Mouse (Mus musculus): ENCODE measurements at regions not wholly inside any gene's neighbourhood (a gene's known extent, or its start where the extent isn't known, plus 50 kb on each side); places are given as distances from the start of the nearest gene placed in this dataset.

DNA sequence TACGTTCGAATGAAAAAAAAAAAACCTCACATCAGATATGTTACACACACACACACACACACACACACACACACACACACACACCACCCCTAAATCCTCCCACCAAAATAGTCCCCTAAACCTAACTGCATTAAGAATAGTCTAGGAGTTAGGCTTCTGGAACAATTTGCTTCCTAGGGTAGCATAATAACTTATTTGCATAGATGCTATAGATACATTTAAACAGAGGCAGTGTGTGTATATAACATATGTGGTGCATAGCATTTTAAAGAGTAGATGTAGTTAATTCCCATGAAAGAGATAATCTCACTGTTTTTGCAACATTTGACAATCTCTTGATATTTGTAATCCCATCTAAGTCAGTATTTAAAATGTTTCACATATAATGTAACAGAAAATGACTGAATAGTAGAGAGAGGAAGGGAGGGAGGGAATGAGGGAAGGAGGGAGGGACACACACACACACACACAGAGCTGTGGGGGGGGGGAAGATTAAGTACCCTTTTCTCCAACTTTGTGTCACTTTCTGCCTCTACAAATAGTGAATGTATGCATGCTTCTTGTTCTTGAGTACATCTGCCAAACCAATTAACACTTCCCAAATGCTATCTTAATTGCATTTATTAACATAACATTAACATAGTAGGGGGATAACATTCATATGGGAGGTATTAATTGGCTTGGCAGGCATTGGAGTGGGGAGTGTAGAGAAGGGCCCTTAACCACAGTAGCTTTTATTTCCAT lies 127.7 kb upstream of the Tle1 start:
- TF ChIP-seq MAX (IDR thresholded peaks at IDR 0.05) (no peak), FOSL1 (IDR thresholded peaks at IDR 0.05; ENCODE audit: insufficient read depth, low read length, poor library complexity, severe bottlenecking) (no peak), MYOD1 (IDR thresholded peaks at IDR 0.05; ENCODE audit: control insufficient read depth, insufficient read length, low read depth) (no peak), CTCF (IDR thresholded peaks at IDR 0.05; ENCODE audit: control insufficient read depth, insufficient read depth, insufficient read length) (no peak), USF1 (IDR thresholded peaks at IDR 0.05; ENCODE audit: low read depth) (no peak), CEBPB (IDR thresholded peaks at IDR 0.05; ENCODE audit: low read depth) (no peak), MYOG (IDR thresholded peaks at IDR 0.05; ENCODE audit: control insufficient read depth, extremely low read depth, insufficient read length) (no peak)

DNA sequence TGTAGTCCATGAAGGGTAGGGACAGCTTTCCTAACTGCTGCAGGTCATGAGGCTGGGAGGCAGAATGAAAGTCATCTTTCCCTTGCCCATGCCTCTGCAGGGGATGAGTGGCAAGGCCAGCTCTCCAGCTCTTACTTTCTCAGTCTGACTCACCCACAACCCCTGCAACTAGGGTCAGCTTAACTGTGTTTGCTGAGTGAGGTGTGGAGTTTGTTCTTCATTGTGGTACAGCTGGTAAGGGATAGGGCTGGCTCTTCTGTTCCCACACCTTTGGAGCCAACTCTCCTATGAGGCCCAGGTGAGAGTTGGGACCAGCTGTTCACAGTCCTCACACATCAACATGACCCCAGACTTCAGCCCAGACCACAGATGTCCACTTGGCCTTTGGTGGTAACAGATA lies 124.2 kb upstream of the Tle1 start:
- Histone ChIP-seq H3K4me3 (ENCODE audit: insufficient read depth, poor library complexity, severe bottlenecking) (no peak overlapping the region), H3K79me3 (ENCODE audit: low read depth) (no peaks in the 10 kb centered on the region), H3K36me3 (ENCODE audit: control insufficient read depth, insufficient read depth) (no peaks in the 10 kb centered on the region), H3K27me3 (ENCODE audit: control insufficient read depth, insufficient read depth, insufficient read length) (no peaks in the 10 kb centered on the region), H3K79me2 (ENCODE audit: control insufficient read depth, insufficient read depth) (no peaks in the 10 kb centered on the region), H3ac (ENCODE audit: control insufficient read depth, insufficient read length, low read depth) (no peak overlapping the region)
- TF ChIP-seq FOSL1 (IDR thresholded peaks at IDR 0.05; ENCODE audit: insufficient read depth, low read length, poor library complexity, severe bottlenecking) (no peak), CEBPB (IDR thresholded peaks at IDR 0.05; ENCODE audit: low read depth) (no peak), MYOG (IDR thresholded peaks at IDR 0.05; ENCODE audit: control insufficient read depth, extremely low read depth, insufficient read length) (no peak), MAX (IDR thresholded peaks at IDR 0.05) (no peak), CTCF (IDR thresholded peaks at IDR 0.05; ENCODE audit: control insufficient read depth, insufficient read depth, insufficient read length) (no peak), USF1 (IDR thresholded peaks at IDR 0.05; ENCODE audit: low read depth) (no peak), MYOD1 (IDR thresholded peaks at IDR 0.05; ENCODE audit: control insufficient read depth, insufficient read length, low read depth) (no peak)

More for the DNA sequence above, 127.7 kb upstream of the Tle1 start:
- Histone ChIP-seq H3K4me3 (ENCODE audit: insufficient read depth, poor library complexity, severe bottlenecking) (no peak overlapping the region), H3ac (ENCODE audit: control insufficient read depth, insufficient read length, low read depth) (no peak overlapping the region), H3K79me3 (ENCODE audit: low read depth) (no peaks in the 10 kb centered on the region), H3K27me3 (ENCODE audit: control insufficient read depth, insufficient read depth, insufficient read length) (no peaks in the 10 kb centered on the region), H3K79me2 (ENCODE audit: control insufficient read depth, insufficient read depth) (no peaks in the 10 kb centered on the region), H3K36me3 (ENCODE audit: control insufficient read depth, insufficient read depth) (no peaks in the 10 kb centered on the region)

- Histone ChIP-seq H3K27me3 (ENCODE audit: control insufficient read depth, insufficient read depth, insufficient read length) (no peaks in the 10 kb centered on the region), H3K79me2 (ENCODE audit: control insufficient read depth, insufficient read depth) (no peaks in the 10 kb centered on the region), H3K4me3 (ENCODE audit: insufficient read depth, poor library complexity, severe bottlenecking) (no peak overlapping the region), H3ac (ENCODE audit: control insufficient read depth, insufficient read length, low read depth) (no peak overlapping the region), H3K79me3 (ENCODE audit: low read depth) (no peaks in the 10 kb centered on the region), H3K36me3 (ENCODE audit: control insufficient read depth, insufficient read depth) (no peaks in the 10 kb centered on the region)
- TF ChIP-seq CTCF (IDR thresholded peaks at IDR 0.05; ENCODE audit: control insufficient read depth, insufficient read depth, insufficient read length) (no peak), MAX (IDR thresholded peaks at IDR 0.05) (no peak), CEBPB (IDR thresholded peaks at IDR 0.05; ENCODE audit: low read depth) (no peak), MYOG (IDR thresholded peaks at IDR 0.05; ENCODE audit: control insufficient read depth, extremely low read depth, insufficient read length) (no peak), FOSL1 (IDR thresholded peaks at IDR 0.05; ENCODE audit: insufficient read depth, low read length, poor library complexity, severe bottlenecking) (no peak)
Observed at GRCm38 (mm10) chr4:72285112-72285675, 84.5 kb upstream of the Tle1 start.

- no peaks in the 10 kb centered on the region for H3K36me3 ChIP-seq (ENCODE audit: control insufficient read depth, insufficient read depth)
- H3K79me3 ChIP-seq (ENCODE audit: low read depth): no peaks in the 10 kb centered on the region
- no peak overlapping the region for H3K4me3 ChIP-seq (ENCODE audit: insufficient read depth, poor library complexity, severe bottlenecking)
- TF ChIP-seq MYOG (IDR thresholded peaks at IDR 0.05; ENCODE audit: control insufficient read depth, extremely low read depth, insufficient read length): no peak
- no peak for TF ChIP-seq CEBPB (IDR thresholded peaks at IDR 0.05; ENCODE audit: low read depth)
- TF ChIP-seq CTCF (IDR thresholded peaks at IDR 0.05; ENCODE audit: control insufficient read depth, insufficient read depth, insufficient read length): no peak
- TF ChIP-seq MYOD1 (IDR thresholded peaks at IDR 0.05; ENCODE audit: control insufficient read depth, insufficient read length, low read depth): no peak
- H3K27me3 ChIP-seq (ENCODE audit: control insufficient read depth, insufficient read depth, insufficient read length): no peaks in the 10 kb centered on the region
- H3K79me2 ChIP-seq (ENCODE audit: control insufficient read depth, insufficient read depth): no peaks in the 10 kb centered on the region
- no peak overlapping the region for H3ac ChIP-seq (ENCODE audit: control insufficient read depth, insufficient read length, low read depth)
Observed at GRCm38 (mm10) chr4:72250531-72250930, 49.8 kb upstream of the Tle1 start.

Data from C2C12 (cell line).